Mouse (Mus musculus) heart, adult 2 months (tissue): Measurements from ENCODE around the gene Ccdc58. TPM values are rescaled to one million over a fixed set of nuclear protein-coding genes. Genes with fewer than 3 reads are reported as not detected.

Experiments used
- DNase-seq, 2 experiments: peaks; one replicate each; pipeline ENCODE4 v3.0.0; 2021
- H3K27ac ChIP-seq: fragments of 200-600 bp; 2 replicates; pipeline ENCODE4 v1.8.1; 2022
- H3K27me3 ChIP-seq: fragments of 200-500 bp; 2 replicates; pipeline ENCODE4 v1.6.1; 2012; ENCODE audit warnings: mild to moderate bottlenecking, low read length, inconsistent platforms, mixed read lengths; ENCODE audit not compliant: control insufficient read depth, insufficient read depth
- H3K36me3 ChIP-seq: fragments of 200-500 bp; 2 replicates; pipeline ENCODE4 v1.6.1; 2012; ENCODE audit warnings: low read length, inconsistent platforms; ENCODE audit not compliant: control insufficient read depth, insufficient read depth
- H3K4me1 ChIP-seq: fragments of 200-500 bp; 2 replicates; pipeline ENCODE4 v1.6.1; 2011; ENCODE audit warnings: low read length; ENCODE audit not compliant: control insufficient read depth, insufficient read depth
- H3K4me3 ChIP-seq: fragments of 200-600 bp; 2 replicates; pipeline ENCODE4 v1.8.1; 2022
- H3K79me2 ChIP-seq: fragments of 200-500 bp; replicated peaks from 2 replicates; pipeline ENCODE4 v1.6.1; 2012; ENCODE audit warnings: mild to moderate bottlenecking, inconsistent platforms, low read length, moderate library complexity, mixed read lengths; ENCODE audit not compliant: control insufficient read depth, insufficient read depth
- H3K9ac ChIP-seq: fragments of 200-500 bp; 2 replicates; pipeline ENCODE4 v1.6.1; 2012; ENCODE audit warnings: low read depth, mild to moderate bottlenecking, control low read depth, inconsistent platforms, low read length, mixed read lengths
- CTCF ChIP-seq: fragments of 200-600 bp; IDR thresholded peaks from 2 replicates; pipeline ENCODE4 v1.8.1; 2022; ENCODE audit warnings: antibody characterized with exemption, mild to moderate bottlenecking, moderate library complexity
- EP300 ChIP-seq: fragments of 200-500 bp; IDR thresholded peaks from 2 replicates; pipeline ENCODE4 v1.6.1; 2011; ENCODE audit warnings: low read depth, low read length, control low read depth; ENCODE audit not compliant: insufficient read depth
- POLR2A ChIP-seq: fragments of 200-500 bp; IDR thresholded peaks from 2 replicates; pipeline ENCODE4 v1.6.1; 2011; ENCODE audit warnings: mild to moderate bottlenecking, low read depth, low read length, control low read depth; ENCODE audit not compliant: insufficient read depth
- WGBS: fragments of 180-500 bp; shearing (Covaris S2); methylation state at CpG from one replicate; pipeline ENCODE4 v1.1.7; 2018; 5-methylcytosine and 5-hydroxymethylcytosine counted together
- intact Hi-C: fragments of 180-260 bp; cut with DNase I; formaldehyde crosslinking; loops from one replicate; pipeline ENCODE4 v1.15.1; 2025
- polyA plus RNA-seq: library from polyadenylated mRNA; depleted of rRNA; stranded (reverse); fragments of >200 nt; gene quantifications from 2 replicates; pipeline ENCODE4 v1.2.3, GENCODE M21; 2012
- total RNA-seq, 2 experiments: library from RNA; stranded (reverse); gene quantifications; 2 replicates each; pipeline ENCODE4 v1.2.3; 2021

The Ccdc58 gene
- total and polyA plus RNA-seq, 3 experiments: 14.0 to 33.3 (median 31.1) TPM

- WGBS: 81% methylated on average over 4 of the region's 4 CpGs
- Histone ChIP-seq H3K4me1 (peaks cover 6% of the 10 kb centered on the region), H3K36me3 (peaks cover 13% of the 10 kb centered on the region), H3K9ac (no peak overlapping the region), H3K79me2 (no peaks in the 10 kb centered on the region), H3K4me3 (no peak overlapping the region), H3K27ac (no peak overlapping the region), H3K27me3 (no peaks in the 10 kb centered on the region)
- intact Hi-C loops: loop anchor here (2.0 to 10.0 kb wide), 2 partner anchors 27 to 169 kb away; partner anchors contain the start of genes Ccdc58, Fam162a and Parp14
- no peak for DNase-seq
- TF ChIP-seq POLR2A: no peak
- TF ChIP-seq CTCF: no peak
- no peak for TF ChIP-seq EP300
Observed at GRCm38 (mm10) chr16:36043964-36044363, 27.5 kb upstream of the Ccdc58 start.

DNA sequence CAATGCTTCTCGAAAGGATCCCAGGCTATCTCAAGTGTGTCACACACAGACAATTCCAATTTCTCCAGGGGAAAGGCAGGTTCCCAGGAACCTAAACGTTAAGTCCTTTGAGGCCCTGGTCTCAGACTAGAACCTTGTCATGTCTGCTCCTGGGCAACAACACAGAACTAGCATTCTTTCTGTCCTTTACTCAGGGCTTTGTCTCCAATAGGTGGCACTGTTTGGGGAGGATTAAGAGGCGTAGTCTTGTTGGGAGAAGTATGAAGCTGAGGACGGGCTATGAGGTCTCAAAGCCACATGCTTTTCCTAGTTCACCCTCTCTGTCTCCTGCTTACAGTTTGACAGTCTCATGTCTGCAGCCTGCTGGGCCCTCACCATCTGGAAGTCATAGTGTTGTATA is 23.9 kb upstream of the Ccdc58 start:
- 90% methylated on average over 4 of the region's 4 CpGs for WGBS
- peaks cover 3% of the 10 kb centered on the region; the same call in 1 of the 2 replicates for H3K36me3 ChIP-seq
- TF ChIP-seq CTCF (0 out of 2 replicates have a peak, but pooled peaks have one; percentile 11), POLR2A (0 out of 2 replicates have a peak, but pooled peaks have one; percentile 11), EP300 (no peak)

GRCm38 (mm10) chr16:36051491-36051890 is 20.0 kb upstream of the Ccdc58 start:
- no peak overlapping the region for H3K9ac ChIP-seq
- H3K36me3 ChIP-seq: peaks cover 2% of the 10 kb centered on the region; the same call in 1 of the 2 replicates
- no peak overlapping the region for H3K4me3 ChIP-seq
- no peaks in the 10 kb centered on the region for H3K79me2 ChIP-seq
- intact Hi-C loops: no loop called here
- H3K4me1 ChIP-seq: no peaks in the 10 kb centered on the region; the same call in 1 of the 2 replicates
- no peaks in the 10 kb centered on the region for H3K27me3 ChIP-seq
- TF ChIP-seq POLR2A: no peak
- TF ChIP-seq CTCF: no peak
- TF ChIP-seq EP300: no peak
- no peak overlapping the region for H3K27ac ChIP-seq
- WGBS: 91% methylated on average over 6 of the region's 6 CpGs
- no peak for DNase-seq

More for the DNA sequence above, 23.9 kb upstream of the Ccdc58 start:
- Histone ChIP-seq H3K27ac (no peak overlapping the region), H3K27me3 (no peaks in the 10 kb centered on the region), H3K9ac (no peak overlapping the region), H3K4me1 (peaks cover 3% of the 10 kb centered on the region), H3K79me2 (no peaks in the 10 kb centered on the region), H3K4me3 (no peak overlapping the region)
- DNase-seq: no peak
- intact Hi-C loops: loop anchor here (10.0 kb wide), 1 partner anchor 173 kb away; the partner anchor contains the start of gene Parp14

DNA sequence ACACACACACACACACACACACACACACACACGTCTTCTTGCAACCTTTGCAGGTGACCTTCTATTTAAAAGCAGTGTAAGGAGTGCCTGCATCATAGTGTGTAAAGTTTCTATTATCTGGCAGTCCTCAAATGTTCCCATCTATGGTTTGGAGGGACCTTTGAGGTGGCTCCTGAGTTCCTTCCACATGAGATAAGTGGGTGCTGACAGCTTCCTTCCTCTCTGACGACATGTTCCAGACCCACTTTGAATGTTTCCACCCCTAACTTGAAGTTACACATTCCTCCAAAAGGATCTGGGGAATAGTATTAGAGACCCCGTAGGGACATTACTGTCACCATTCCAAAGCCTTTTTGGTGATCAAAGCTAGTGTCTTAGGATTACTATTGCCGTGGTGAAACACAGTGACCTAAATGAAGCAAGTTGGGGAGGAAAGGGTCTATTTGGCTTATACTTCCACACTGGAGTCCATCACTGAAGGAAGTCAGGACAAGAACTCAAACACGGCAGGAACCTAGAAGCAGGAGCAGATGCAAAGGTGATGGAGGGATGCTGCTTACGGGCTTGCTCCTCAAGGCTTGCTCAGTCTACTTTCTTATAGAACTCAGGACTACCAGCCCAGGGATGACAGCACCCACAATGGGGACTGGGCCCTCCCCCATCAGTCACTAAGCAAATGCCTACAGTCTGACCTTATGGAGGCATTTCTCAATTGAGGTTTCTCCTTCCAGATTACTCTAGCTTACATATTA is 17.8 kb upstream of the Ccdc58 start:
- intact Hi-C loops: no loop called here
- 23% methylated on average over 6 of the region's 6 CpGs for WGBS
- peaks cover 2% of the 10 kb centered on the region; the same call in 1 of the 2 replicates for H3K36me3 ChIP-seq
- TF ChIP-seq POLR2A (no peak), CTCF (no peak), EP300 (no peak)
- H3K27me3 ChIP-seq: no peaks in the 10 kb centered on the region
- H3K4me3 ChIP-seq: no peak overlapping the region
- no peak overlapping the region for H3K9ac ChIP-seq
- H3K4me1 ChIP-seq: peaks cover 2% of the 10 kb centered on the region; the same call in 1 of the 2 replicates
- H3K27ac ChIP-seq: peak overlapping the region; percentile 23
- DNase-seq: peak in 1 of 2 experiments; percentile 29
- H3K79me2 ChIP-seq: no peaks in the 10 kb centered on the region

GRCm38 (mm10) chr16:36054920-36055319 is 16.6 kb upstream of the Ccdc58 start:
- whole genome bisulfite sequencing: 95% methylated on average over 8 of the region's 8 CpGs
- Histone ChIP-seq H3K4me1 (peaks cover 4% of the 10 kb centered on the region), H3K27ac (no peak overlapping the region), H3K27me3 (no peaks in the 10 kb centered on the region), H3K36me3 (peaks cover 2% of the 10 kb centered on the region; the same call in 1 of the 2 replicates), H3K79me2 (no peaks in the 10 kb centered on the region), H3K4me3 (no peak overlapping the region), H3K9ac (no peak overlapping the region)
- DNase-seq: no peak
- TF ChIP-seq POLR2A (no peak), CTCF (no peak)
- intact Hi-C loops: no loop called here

GRCm38 (mm10) chr16:36056416-36056815 is 15.1 kb upstream of the Ccdc58 start:
- TF ChIP-seq POLR2A (no peak), CTCF (no peak), EP300 (no peak)
- intact Hi-C loops: no loop called here
- Histone ChIP-seq H3K27me3 (no peaks in the 10 kb centered on the region), H3K36me3 (peaks cover 2% of the 10 kb centered on the region; the same call in 1 of the 2 replicates), H3K4me1 (peaks cover 4% of the 10 kb centered on the region), H3K79me2 (0 out of 2 replicates have a peak, but pooled peaks cover 2% of the 10 kb centered on the region), H3K4me3 (no peak overlapping the region), H3K27ac (no peak overlapping the region), H3K9ac (no peak overlapping the region)
- WGBS: 86% methylated on average over 11 of the region's 11 CpGs
- DNase-seq: no peak
